Mouse (Mus musculus): ENCODE results near the gene Sigirr. TPM values are rescaled to one million over a fixed set of nuclear protein-coding genes. Genes with fewer than 3 reads are reported as not detected.

The Sigirr gene
- polyA plus RNA-seq, 1 experiment from 2014 or later, result 16.5 TPM

- Histone ChIP-seq H3K4me1 (peaks cover 91% of the 10 kb centered on the region), H3K4me3 (peak overlapping the region; percentile 71), H3K9me3 (replicated peaks) (no peaks in the 10 kb centered on the region), H3K9ac (peak overlapping the region; percentile 77), H3K4me2 (peak overlapping the region; percentile 86), H3K36me3 (no peaks in the 10 kb centered on the region), H3K27ac (peak overlapping the region; percentile 93), H3K27me3 (replicated peaks) (no peaks in the 10 kb centered on the region)
- 2% methylated on average over 15 of the region's 15 CpGs for WGBS (ENCODE audit: insufficient replicate concordance)
- peak; percentile 6; the same call in 1 of the 2 replicates for ATAC-seq
Observed at GRCm38 (mm10) chr7:141123517-141123856, 23.1 kb upstream of the Sigirr start.

- Histone ChIP-seq H3K27ac (peak overlapping the region; percentile 93), H3K4me3 (peak overlapping the region; percentile 71), H3K9me3 (replicated peaks) (no peaks in the 10 kb centered on the region), H3K27me3 (replicated peaks) (no peaks in the 10 kb centered on the region), H3K9ac (peak overlapping the region; percentile 77), H3K36me3 (no peaks in the 10 kb centered on the region), H3K4me2 (peak overlapping the region; percentile 86), H3K4me1 (peaks cover 91% of the 10 kb centered on the region)
- whole genome bisulfite sequencing (ENCODE audit: insufficient replicate concordance), result 1% methylated on average over 29 of the region's 29 CpGs
- peak; percentile 99 for ATAC-seq
Observed at GRCm38 (mm10) chr7:141122689-141123516, 22.5 kb upstream of the Sigirr start.

DNA sequence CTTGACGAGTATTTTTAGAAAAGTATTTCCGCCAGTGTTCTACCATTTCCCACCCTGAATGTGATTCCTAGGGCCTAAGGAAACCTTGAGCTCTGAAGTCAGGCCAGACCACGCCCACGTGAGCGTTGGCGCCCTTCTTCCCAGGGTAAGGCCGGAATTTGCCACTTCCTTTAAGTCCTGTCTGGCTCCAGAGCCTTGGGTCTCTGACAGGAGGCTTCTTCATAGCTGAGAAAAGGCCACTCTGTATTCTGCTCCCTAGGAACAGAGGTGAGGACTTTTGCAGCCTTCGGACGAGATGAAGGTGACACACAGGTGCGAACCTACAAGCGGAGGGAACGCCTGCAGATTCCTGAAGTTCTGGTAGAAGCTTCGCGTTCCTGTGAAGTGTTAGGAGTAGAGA lies 21.9 kb upstream of the Sigirr start, which contains the start of gene Ptdss2:
Gene Ptdss2 (plus strand): TSS at position 138 of the 400 bp plus-strand sequence.
- Histone ChIP-seq H3K36me3 (no peaks in the 10 kb centered on the region), H3K4me2 (peak within 1 kb of the TSS; percentile 86), H3K4me1 (peaks cover 90% of the 10 kb centered on the region), H3K27me3 (replicated peaks) (peaks cover 6% of the 10 kb centered on the region), H3K27ac (peak within 1 kb of the TSS; percentile 93), H3K9ac (peak within 1 kb of the TSS; percentile 77), H3K9me3 (replicated peaks) (no peaks in the 10 kb centered on the region), H3K4me3 (peak within 1 kb of the TSS; percentile 71)
- ATAC-seq, result no peak
- 27% methylated on average over 14 of the region's 14 CpGs for WGBS (ENCODE audit: insufficient replicate concordance)

GRCm38 (mm10) chr7:141121051-141121531 lies 20.7 kb upstream of the Sigirr start:
- H3K27ac ChIP-seq, result peak overlapping the region; percentile 75
- H3K9me3 ChIP-seq (replicated peaks), result no peaks in the 10 kb centered on the region
- H3K27me3 ChIP-seq (replicated peaks), result peaks cover 15% of the 10 kb centered on the region
- H3K4me2 ChIP-seq, result no peak overlapping the region
- no peak for ATAC-seq
- H3K36me3 ChIP-seq, result no peaks in the 10 kb centered on the region
- H3K4me1 ChIP-seq, result peaks cover 79% of the 10 kb centered on the region
- 68% methylated on average over 5 of the region's 5 CpGs for WGBS (ENCODE audit: insufficient replicate concordance)
- no peak overlapping the region for H3K9ac ChIP-seq
- H3K4me3 ChIP-seq, result no peak overlapping the region

DNA sequence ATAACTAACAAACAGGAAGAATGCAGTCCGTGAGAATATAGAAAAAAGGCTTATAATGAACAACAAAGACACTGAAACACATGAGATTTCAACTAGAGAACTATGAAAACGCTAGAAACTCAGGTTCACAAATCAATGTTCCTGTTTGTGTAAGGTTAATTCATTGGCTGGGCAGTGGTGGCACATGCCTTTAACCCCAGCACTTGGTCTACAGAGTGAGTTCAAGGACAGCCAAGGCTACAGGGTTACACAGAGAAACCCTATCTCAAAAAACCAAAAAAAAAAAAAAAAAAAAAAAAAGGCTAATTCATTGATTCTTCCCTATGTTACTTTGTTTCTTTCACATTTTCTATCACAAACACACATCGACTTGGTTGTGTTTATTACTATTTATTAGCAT lies 20.2 kb upstream of the Sigirr start:
- Histone ChIP-seq H3K4me2 (no peak overlapping the region), H3K9me3 (replicated peaks) (no peaks in the 10 kb centered on the region), H3K27ac (peak overlapping the region; percentile 75), H3K36me3 (no peaks in the 10 kb centered on the region), H3K27me3 (replicated peaks) (peaks cover 15% of the 10 kb centered on the region), H3K4me3 (no peak overlapping the region), H3K4me1 (peaks cover 74% of the 10 kb centered on the region), H3K9ac (no peak overlapping the region)
- ATAC-seq, result no peak
- 73% methylated on average over 3 of the region's 3 CpGs for WGBS (ENCODE audit: insufficient replicate concordance)

DNA sequence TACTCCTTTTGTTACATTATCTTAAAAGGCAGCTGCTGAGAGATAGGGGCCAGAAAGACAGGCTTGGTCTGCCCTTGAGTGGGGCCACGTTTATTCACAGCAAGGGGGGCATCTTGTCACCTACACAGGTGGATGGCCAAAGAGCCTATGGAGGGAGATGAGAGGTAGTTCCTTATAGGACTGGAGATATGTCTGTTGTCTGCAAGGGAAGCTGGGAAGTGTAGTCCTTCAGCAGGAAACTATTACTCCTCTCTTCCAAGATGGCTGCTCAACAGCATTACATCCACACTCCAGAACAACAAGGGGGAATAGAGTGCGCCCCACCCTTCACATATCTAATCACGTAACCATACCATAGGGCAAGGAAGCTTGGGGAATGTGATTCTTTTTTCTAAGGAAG lies 19.1 kb upstream of the Sigirr start:
- peaks cover 15% of the 10 kb centered on the region for H3K27me3 ChIP-seq (replicated peaks)
- H3K4me3 ChIP-seq, result no peak overlapping the region
- peak overlapping the region; percentile 18 for H3K27ac ChIP-seq
- ATAC-seq, result no peak
- H3K4me2 ChIP-seq, result no peak overlapping the region
- no peak overlapping the region for H3K9ac ChIP-seq
- WGBS (ENCODE audit: insufficient replicate concordance), result 53% methylated on average over 3 of the region's 3 CpGs
- H3K4me1 ChIP-seq, result peaks cover 63% of the 10 kb centered on the region
- H3K36me3 ChIP-seq, result no peaks in the 10 kb centered on the region
- no peaks in the 10 kb centered on the region for H3K9me3 ChIP-seq (replicated peaks)

GRCm38 (mm10) chr7:141117636-141118035 lies 17.3 kb upstream of the Sigirr start, which contains the start of gene Ano9:
TSS of gene Ano9 (minus strand) at chr7:141117806.
- H3K4me3 ChIP-seq, result no peak within 1 kb of the TSS
- H3K36me3 ChIP-seq, result no peaks in the 10 kb centered on the region
- H3K27me3 ChIP-seq (replicated peaks), result peaks cover 15% of the 10 kb centered on the region
- no peak for ATAC-seq
- H3K4me2 ChIP-seq, result no peak within 1 kb of the TSS; the same call in 1 of the 2 replicates
- H3K4me1 ChIP-seq, result peaks cover 52% of the 10 kb centered on the region
- no peak within 1 kb of the TSS for H3K27ac ChIP-seq
- 28% methylated on average over 8 of the region's 9 CpGs for WGBS (ENCODE audit: insufficient replicate concordance)
- no peak within 1 kb of the TSS for H3K9ac ChIP-seq
- no peaks in the 10 kb centered on the region for H3K9me3 ChIP-seq (replicated peaks)

GRCm38 (mm10) chr7:141115874-141116273 lies 15.5 kb upstream of the Sigirr start:
- no peak overlapping the region for H3K4me2 ChIP-seq
- 80% methylated on average over 9 of the region's 9 CpGs for WGBS (ENCODE audit: insufficient replicate concordance)
- no peak for ATAC-seq

DNA sequence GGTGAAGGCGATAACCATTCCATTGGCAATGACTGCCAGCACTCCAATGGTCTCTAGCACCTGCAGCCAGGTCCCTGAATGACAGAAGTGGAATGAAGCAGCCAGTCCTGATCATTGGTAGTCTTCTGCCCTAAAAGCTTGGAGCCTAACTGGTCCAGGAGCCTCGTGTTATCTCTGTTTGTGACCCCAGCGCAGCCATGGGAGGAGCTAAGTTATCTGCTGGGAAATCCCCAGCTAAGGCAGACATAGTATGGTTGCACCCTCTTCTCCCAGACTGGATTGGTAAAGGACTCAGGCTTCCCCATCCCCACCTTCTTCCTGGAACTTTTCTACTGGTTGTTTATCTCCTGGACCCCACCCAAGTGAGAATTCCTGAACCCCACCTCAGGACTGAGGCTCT lies 2.8 kb upstream of the Sigirr start:
- H3K4me3 ChIP-seq, result no peak overlapping the region
- no peaks in the 10 kb centered on the region for H3K9me3 ChIP-seq (replicated peaks)
- no peak overlapping the region for H3K9ac ChIP-seq
- peaks cover 32% of the 10 kb centered on the region for H3K4me1 ChIP-seq
- H3K27ac ChIP-seq, result no peak overlapping the region
- WGBS (ENCODE audit: insufficient replicate concordance), result 42% methylated on average over 3 of the region's 3 CpGs
- H3K4me2 ChIP-seq, result peak overlapping the region; percentile 23; the same call in 1 of the 2 replicates
- H3K36me3 ChIP-seq, result no peaks in the 10 kb centered on the region
- H3K27me3 ChIP-seq (replicated peaks), result peaks cover 57% of the 10 kb centered on the region
- peak; percentile 74 for ATAC-seq

More at GRCm38 (mm10) chr7:141115874-141116273, 15.5 kb upstream of the Sigirr start:
- H3K4me3 ChIP-seq, result no peak overlapping the region
- peaks cover 22% of the 10 kb centered on the region for H3K27me3 ChIP-seq (replicated peaks)
- H3K9me3 ChIP-seq (replicated peaks), result no peaks in the 10 kb centered on the region
- no peak overlapping the region for H3K27ac ChIP-seq
- H3K9ac ChIP-seq, result no peak overlapping the region
- no peaks in the 10 kb centered on the region for H3K36me3 ChIP-seq
- H3K4me1 ChIP-seq, result peaks cover 35% of the 10 kb centered on the region

GRCm38 (mm10) chr7:141097177-141097576 lies 3.2 kb downstream of the Sigirr start:
- 56% methylated on average over 5 of the region's 5 CpGs for WGBS (ENCODE audit: insufficient replicate concordance)
- no peak overlapping the region; the same call in 1 of the 2 replicates for H3K4me3 ChIP-seq
- no peak overlapping the region for H3K9ac ChIP-seq
- H3K9me3 ChIP-seq (replicated peaks), result no peaks in the 10 kb centered on the region
- H3K27ac ChIP-seq, result peak overlapping the region; percentile 77
- no peak for ATAC-seq
- H3K27me3 ChIP-seq (replicated peaks), result peaks cover 42% of the 10 kb centered on the region
- no peaks in the 10 kb centered on the region for H3K36me3 ChIP-seq
- H3K4me2 ChIP-seq, result peak overlapping the region; percentile 58
- H3K4me1 ChIP-seq, result peaks cover 64% of the 10 kb centered on the region

DNA sequence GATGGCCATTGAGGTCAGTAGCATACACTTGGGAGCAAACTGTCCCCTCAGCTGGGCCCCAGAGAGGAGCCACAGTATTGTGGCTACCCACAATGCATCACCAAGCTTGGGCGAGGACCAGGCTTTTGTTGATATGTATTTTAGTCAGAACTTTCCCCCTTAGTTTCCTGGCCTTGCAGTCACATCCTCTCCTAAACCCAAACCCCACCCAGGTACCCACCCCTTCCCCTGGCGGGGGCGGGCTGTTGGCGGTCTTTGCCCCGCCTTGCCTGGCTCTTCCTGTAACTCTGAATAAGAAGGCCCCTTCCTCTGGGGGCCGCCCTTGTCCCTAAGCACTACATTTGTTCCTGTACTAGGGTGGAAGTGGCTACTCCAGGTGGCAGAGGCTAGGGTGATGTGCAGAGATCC lies 3.7 kb downstream of the Sigirr start:
- WGBS (ENCODE audit: insufficient replicate concordance), result 10% methylated on average over 6 of the region's 6 CpGs
- Histone ChIP-seq H3K4me1 (peaks cover 70% of the 10 kb centered on the region), H3K36me3 (no peaks in the 10 kb centered on the region; the same call in 1 of the 2 replicates), H3K4me2 (peak overlapping the region; percentile 58), H3K9ac (peak overlapping the region; percentile 57), H3K27me3 (replicated peaks) (peaks cover 41% of the 10 kb centered on the region), H3K9me3 (replicated peaks) (no peaks in the 10 kb centered on the region), H3K27ac (peak overlapping the region; percentile 77), H3K4me3 (peak overlapping the region; percentile 30)
- ATAC-seq, result peak; percentile 49

DNA sequence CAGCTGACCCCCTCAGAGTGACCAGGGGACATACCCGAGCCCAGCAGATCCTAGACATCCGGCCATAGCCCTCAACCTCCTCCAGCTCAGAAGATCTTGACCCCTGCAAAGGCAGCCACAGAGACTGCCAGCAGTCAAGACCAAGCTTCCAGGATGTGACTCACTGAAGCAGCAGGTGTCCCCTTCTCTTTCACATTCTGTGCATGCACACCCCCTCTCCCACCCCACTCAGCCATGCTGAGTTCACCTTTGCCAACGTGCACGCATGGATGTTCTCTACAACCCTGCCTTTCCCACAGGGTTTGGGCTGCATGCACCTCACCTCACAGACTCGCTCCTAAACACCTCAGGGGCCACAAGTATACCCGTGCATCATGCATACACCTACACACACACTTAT lies 4.4 kb downstream of the Sigirr start:
- Histone ChIP-seq H3K9me3 (replicated peaks) (no peaks in the 10 kb centered on the region), H3K9ac (peak overlapping the region; percentile 57), H3K4me1 (peaks cover 72% of the 10 kb centered on the region), H3K36me3 (peaks cover 4% of the 10 kb centered on the region; the same call in 1 of the 2 replicates), H3K27ac (peak overlapping the region; percentile 77), H3K4me2 (peak overlapping the region; percentile 58), H3K27me3 (replicated peaks) (peaks cover 39% of the 10 kb centered on the region), H3K4me3 (peak overlapping the region; percentile 30)
- ATAC-seq, result no peak
- WGBS (ENCODE audit: insufficient replicate concordance), result 61% methylated on average over 6 of the region's 6 CpGs

Measured in liver, embryonic 12.5 days (tissue).